Mouse (Mus musculus): Measurements from ENCODE around the gene Clec18a.
"Not testable (repeated sequence)": the region's sequence is repeated elsewhere in the genome, so short reads cannot be mapped to it uniquely, and the experiment has no call there.

DNA sequence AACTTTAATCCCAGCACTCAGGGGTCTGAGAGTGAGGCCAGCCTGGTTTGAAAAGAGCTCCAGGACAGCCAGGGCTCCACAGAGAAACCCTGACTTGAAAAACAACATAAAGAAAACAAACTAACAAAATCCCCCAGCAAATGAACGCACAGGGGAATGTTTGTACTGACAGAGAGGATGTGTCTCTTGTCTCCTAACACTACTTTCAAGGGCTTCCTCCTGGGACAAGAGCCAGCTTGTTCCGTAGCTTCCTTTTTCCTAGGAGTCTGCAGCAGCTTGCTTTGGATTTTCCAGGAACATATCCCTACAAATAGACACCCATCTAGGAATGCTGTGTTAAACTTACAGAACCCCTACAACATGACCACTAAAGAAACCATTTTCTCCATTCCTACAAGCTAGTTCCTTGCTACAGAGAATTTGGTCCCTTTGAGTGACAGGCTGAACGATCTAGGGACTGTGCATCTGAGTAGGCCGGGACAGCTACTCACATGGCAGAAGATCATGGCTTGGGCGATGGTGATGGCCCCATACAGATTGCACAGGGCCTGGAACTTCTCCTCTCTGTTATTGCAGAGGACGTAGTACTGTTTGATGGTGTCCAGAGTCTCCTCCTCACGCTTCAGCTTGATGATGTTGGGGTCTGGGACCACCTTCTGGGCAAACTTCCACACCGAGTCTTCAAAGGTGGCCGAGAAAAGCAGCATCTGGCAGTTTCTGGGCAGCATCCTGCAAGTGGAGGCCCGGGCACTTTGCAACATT lies 81.8 kb downstream of the Clec18a start:
- TF ChIP-seq POLR2A (IDR thresholded peaks at IDR 0.05; ENCODE audit: borderline replicate concordance, extremely low read depth, insufficient read depth, insufficient read length, poor library complexity, severe bottlenecking); CTCF (IDR thresholded peaks at IDR 0.05; ENCODE audit: borderline replicate concordance, extremely low read depth, insufficient read depth, insufficient read length): not testable (repeated sequence)
